Mouse (Mus musculus): ENCODE measurements around the gene Eno3. TPM values are rescaled to one million over a fixed set of nuclear protein-coding genes. Genes with fewer than 3 reads are reported as not detected.

Eno3 gene
- polyA plus RNA-seq, 1 experiment from 2014 or later, result 7.4 TPM

- H3K27ac ChIP-seq, result no peak overlapping the region
- no peaks in the 10 kb centered on the region for H3K36me3 ChIP-seq (ENCODE audit: poor library complexity, severe bottlenecking)
- H3K9ac ChIP-seq, result no peak overlapping the region
- no peaks in the 10 kb centered on the region for H3K4me1 ChIP-seq
- H3K4me2 ChIP-seq, result no peak overlapping the region
- no peaks in the 10 kb centered on the region for H3K27me3 ChIP-seq
- H3K9me3 ChIP-seq (replicated peaks), result no peaks in the 10 kb centered on the region
- 87% methylated on average over 4 of the region's 4 CpGs for WGBS
- no peak overlapping the region for H3K4me3 ChIP-seq
- no peak for ATAC-seq
Measured at GRCm38 (mm10) chr11:70626877-70627276, 30.1 kb upstream of the Eno3 start.

- Histone ChIP-seq H3K36me3 (ENCODE audit: poor library complexity, severe bottlenecking) (no peaks in the 10 kb centered on the region), H3K4me3 (no peak overlapping the region), H3K27ac (no peak overlapping the region), H3K9ac (no peak overlapping the region), H3K4me1 (no peaks in the 10 kb centered on the region), H3K27me3 (no peaks in the 10 kb centered on the region), H3K9me3 (replicated peaks) (no peaks in the 10 kb centered on the region), H3K4me2 (no peak overlapping the region)
- 87% methylated on average over 2 of the region's 2 CpGs for WGBS
- ATAC-seq, result no peak
Measured at GRCm38 (mm10) chr11:70628431-70628830, 28.6 kb upstream of the Eno3 start.

- no peaks in the 10 kb centered on the region for H3K4me1 ChIP-seq
- no peak overlapping the region for H3K27ac ChIP-seq
- ATAC-seq, result no peak
- no peaks in the 10 kb centered on the region for H3K36me3 ChIP-seq (ENCODE audit: poor library complexity, severe bottlenecking)
- no peaks in the 10 kb centered on the region for H3K9me3 ChIP-seq (replicated peaks)
- H3K4me3 ChIP-seq, result no peak overlapping the region
- no peak overlapping the region for H3K4me2 ChIP-seq
- no peaks in the 10 kb centered on the region for H3K27me3 ChIP-seq
- no peak overlapping the region for H3K9ac ChIP-seq
- WGBS, result 52% methylated on average over 5 of the region's 5 CpGs
Measured at GRCm38 (mm10) chr11:70629557-70629956, 27.4 kb upstream of the Eno3 start.

GRCm38 (mm10) chr11:70630129-70630528 lies 26.9 kb upstream of the Eno3 start:
- H3K9ac ChIP-seq, result no peak overlapping the region
- H3K4me1 ChIP-seq, result no peaks in the 10 kb centered on the region
- WGBS, result 72% methylated on average over 7 of the region's 7 CpGs
- H3K27me3 ChIP-seq, result no peaks in the 10 kb centered on the region
- H3K36me3 ChIP-seq (ENCODE audit: poor library complexity, severe bottlenecking), result no peaks in the 10 kb centered on the region
- H3K27ac ChIP-seq, result no peak overlapping the region
- no peak for ATAC-seq
- no peak overlapping the region for H3K4me3 ChIP-seq
- H3K9me3 ChIP-seq (replicated peaks), result no peaks in the 10 kb centered on the region
- H3K4me2 ChIP-seq, result no peak overlapping the region

DNA sequence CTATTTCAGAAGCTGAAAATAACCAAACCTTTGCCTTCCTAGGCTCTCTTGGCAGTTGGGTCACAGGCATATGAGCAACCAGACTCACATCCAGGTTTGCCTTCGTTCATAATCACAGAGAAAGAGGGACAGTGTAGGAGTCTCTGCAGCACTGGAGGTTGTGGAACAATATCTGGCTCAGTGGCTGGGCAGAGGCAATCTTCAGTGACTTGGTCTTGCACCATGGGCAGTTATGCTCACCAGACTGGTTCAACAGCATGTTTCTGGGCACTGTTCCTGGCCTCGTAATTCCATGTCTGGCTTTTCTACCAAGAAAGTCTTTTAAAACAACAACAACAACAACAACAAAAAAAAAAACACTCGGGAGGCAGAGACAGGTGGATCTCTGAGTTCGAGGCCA lies 21.4 kb upstream of the Eno3 start:
- no peaks in the 10 kb centered on the region for H3K27me3 ChIP-seq
- H3K4me3 ChIP-seq, result no peak overlapping the region
- H3K4me2 ChIP-seq, result no peak overlapping the region
- no peak overlapping the region for H3K9ac ChIP-seq
- 80% methylated on average over 4 of the region's 4 CpGs for WGBS
- H3K36me3 ChIP-seq (ENCODE audit: poor library complexity, severe bottlenecking), result no peaks in the 10 kb centered on the region
- no peak for ATAC-seq
- H3K4me1 ChIP-seq, result no peaks in the 10 kb centered on the region
- no peak overlapping the region for H3K27ac ChIP-seq
- H3K9me3 ChIP-seq (replicated peaks), result no peaks in the 10 kb centered on the region

DNA sequence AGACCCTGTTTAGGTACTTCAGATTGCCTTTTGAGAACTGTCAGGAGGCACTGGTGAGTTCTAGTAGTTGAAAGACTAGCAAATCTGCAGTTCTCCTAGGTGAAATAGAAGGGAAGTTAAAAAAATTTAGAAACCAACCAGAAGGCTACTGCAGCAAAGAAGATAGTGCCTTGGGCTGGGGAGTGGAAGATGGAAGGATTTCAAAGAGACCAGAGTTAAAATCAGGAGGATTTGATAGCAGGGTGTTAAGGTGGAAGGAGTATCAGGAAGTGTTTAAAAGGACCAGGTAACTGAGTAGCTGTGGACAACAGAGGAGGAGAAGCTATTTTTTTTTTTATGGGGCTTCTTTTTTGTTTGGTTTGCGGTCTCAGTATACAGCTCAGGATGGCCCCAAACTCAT lies 19.2 kb upstream of the Eno3 start:
- H3K27me3 ChIP-seq, result no peaks in the 10 kb centered on the region
- H3K36me3 ChIP-seq (ENCODE audit: poor library complexity, severe bottlenecking), result 0 out of 2 replicates have a peak, but pooled peaks cover 3% of the 10 kb centered on the region
- no peak overlapping the region for H3K4me2 ChIP-seq
- H3K4me3 ChIP-seq, result no peak overlapping the region
- H3K9ac ChIP-seq, result no peak overlapping the region
- no peaks in the 10 kb centered on the region for H3K9me3 ChIP-seq (replicated peaks)
- no peaks in the 10 kb centered on the region for H3K4me1 ChIP-seq
- H3K27ac ChIP-seq, result no peak overlapping the region
- 92% methylated on average over 1 of the region's 1 CpGs for WGBS
- no peak for ATAC-seq

DNA sequence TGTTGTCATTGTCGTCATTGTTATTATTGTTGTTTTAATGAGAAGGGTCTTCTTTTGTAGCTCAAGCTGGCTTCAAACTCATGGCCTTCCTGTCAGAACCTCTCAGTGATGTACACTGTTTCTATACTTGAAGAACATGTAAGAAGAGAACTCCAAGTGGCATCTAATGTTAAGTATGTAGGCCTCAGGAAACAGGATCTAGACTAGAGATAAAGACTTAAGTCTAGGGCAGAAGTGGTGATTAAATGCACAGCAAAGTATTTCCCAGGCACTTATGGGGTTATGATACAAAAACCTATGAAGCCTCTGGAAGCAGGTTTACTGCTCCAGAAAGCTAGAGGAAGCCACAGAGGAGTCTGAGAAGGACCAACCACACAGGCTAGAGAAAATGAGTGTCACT lies 18.7 kb upstream of the Eno3 start:
- H3K27ac ChIP-seq, result no peak overlapping the region
- H3K4me2 ChIP-seq, result no peak overlapping the region
- H3K27me3 ChIP-seq, result no peaks in the 10 kb centered on the region
- no peak overlapping the region for H3K9ac ChIP-seq
- H3K9me3 ChIP-seq (replicated peaks), result no peaks in the 10 kb centered on the region
- 0 out of 2 replicates have a peak, but pooled peaks cover 8% of the 10 kb centered on the region for H3K36me3 ChIP-seq (ENCODE audit: poor library complexity, severe bottlenecking)
- no peaks in the 10 kb centered on the region for H3K4me1 ChIP-seq
- ATAC-seq, result no peak
- WGBS, result 86% methylated on average over 1 of the region's 1 CpGs
- H3K4me3 ChIP-seq, result no peak overlapping the region

DNA sequence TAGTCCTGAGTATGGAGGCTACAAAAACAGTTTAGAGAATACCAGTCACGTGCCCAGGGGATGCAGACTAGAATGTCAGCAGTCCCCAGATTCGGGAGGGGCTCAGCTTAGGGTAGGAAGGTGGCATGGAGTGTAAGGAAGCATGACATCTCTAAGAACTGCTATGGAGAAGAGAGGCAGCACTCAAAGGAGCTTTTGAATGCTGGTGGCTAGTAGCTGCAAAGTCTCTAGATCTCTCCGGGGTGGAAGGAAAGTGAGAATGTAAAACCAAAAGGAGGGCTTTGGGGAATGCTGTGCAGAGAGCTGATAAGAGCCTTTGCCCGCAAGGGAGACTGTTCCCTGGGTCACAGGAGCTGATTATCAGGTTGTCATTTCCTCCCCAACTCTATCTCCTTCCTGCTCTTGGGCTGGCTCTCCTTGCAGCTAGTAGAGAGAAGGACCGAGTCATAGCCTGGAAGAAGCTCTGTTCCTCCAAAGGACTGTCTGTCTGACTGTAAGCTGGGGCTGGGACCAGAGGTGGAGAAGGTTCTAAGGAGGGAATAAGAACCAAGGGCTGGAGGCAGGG lies 18.2 kb upstream of the Eno3 start, which contains the start of gene Gp1ba:
TSS of gene Gp1ba (plus strand) at position 409 of the 565 bp plus-strand sequence.
- Histone ChIP-seq H3K9ac (no peak within 1 kb of the TSS), H3K27ac (no peak within 1 kb of the TSS), H3K4me3 (no peak within 1 kb of the TSS), H3K36me3 (ENCODE audit: poor library complexity, severe bottlenecking) (0 out of 2 replicates have a peak, but pooled peaks cover 13% of the 10 kb centered on the region), H3K9me3 (replicated peaks) (no peaks in the 10 kb centered on the region), H3K4me2 (no peak within 1 kb of the TSS), H3K27me3 (no peaks in the 10 kb centered on the region), H3K4me1 (no peaks in the 10 kb centered on the region)
- WGBS, result 62% methylated on average over 5 of the region's 5 CpGs
- ATAC-seq, result no peak

GRCm38 (mm10) chr11:70639976-70640375 lies 17.0 kb upstream of the Eno3 start:
- H3K4me1 ChIP-seq, result no peaks in the 10 kb centered on the region
- no peak overlapping the region for H3K9ac ChIP-seq
- no peaks in the 10 kb centered on the region for H3K9me3 ChIP-seq (replicated peaks)
- no peak for ATAC-seq
- no peak overlapping the region for H3K4me2 ChIP-seq
- no peak overlapping the region for H3K4me3 ChIP-seq
- peaks cover 24% of the 10 kb centered on the region for H3K36me3 ChIP-seq (ENCODE audit: poor library complexity, severe bottlenecking)
- H3K27me3 ChIP-seq, result no peaks in the 10 kb centered on the region
- 87% methylated on average over 8 of the region's 8 CpGs for WGBS
- no peak overlapping the region for H3K27ac ChIP-seq

- Histone ChIP-seq H3K9me3 (replicated peaks) (no peaks in the 10 kb centered on the region), H3K9ac (no peak overlapping the region), H3K4me3 (no peak overlapping the region), H3K36me3 (ENCODE audit: poor library complexity, severe bottlenecking) (peaks cover 30% of the 10 kb centered on the region), H3K4me1 (peaks cover 12% of the 10 kb centered on the region), H3K4me2 (no peak overlapping the region), H3K27me3 (no peaks in the 10 kb centered on the region), H3K27ac (no peak overlapping the region)
- 90% methylated on average over 7 of the region's 7 CpGs for WGBS
- ATAC-seq, result no peak
Measured at GRCm38 (mm10) chr11:70641241-70641640, 15.8 kb upstream of the Eno3 start.

DNA sequence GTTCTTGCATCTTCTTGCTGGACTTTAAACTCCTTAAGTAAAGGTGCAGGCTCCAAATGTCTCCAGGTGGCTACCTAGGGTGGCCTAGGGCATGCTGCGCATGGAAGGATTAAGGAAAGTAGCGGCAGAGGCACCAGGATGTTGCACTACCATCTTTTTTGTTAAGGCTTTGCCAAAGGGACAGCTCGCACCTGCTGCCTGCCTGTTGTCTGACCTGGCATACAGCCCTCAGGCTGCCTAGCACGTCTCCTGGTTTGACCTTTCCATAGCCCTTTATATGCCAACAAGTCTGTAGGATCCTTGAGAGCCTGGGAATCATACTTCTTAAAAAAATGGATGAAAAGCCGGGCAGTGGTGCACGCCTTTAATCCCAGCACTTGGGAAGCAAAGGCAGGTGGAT lies 14.0 kb upstream of the Eno3 start:
- peaks cover 20% of the 10 kb centered on the region for H3K4me1 ChIP-seq
- ATAC-seq, result no peak
- no peak overlapping the region for H3K27ac ChIP-seq
- no peak overlapping the region for H3K4me3 ChIP-seq
- no peak overlapping the region for H3K9ac ChIP-seq
- H3K4me2 ChIP-seq, result no peak overlapping the region
- peaks cover 30% of the 10 kb centered on the region for H3K36me3 ChIP-seq (ENCODE audit: poor library complexity, severe bottlenecking)
- H3K27me3 ChIP-seq, result no peaks in the 10 kb centered on the region
- 89% methylated on average over 6 of the region's 6 CpGs for WGBS
- no peaks in the 10 kb centered on the region for H3K9me3 ChIP-seq (replicated peaks)

DNA sequence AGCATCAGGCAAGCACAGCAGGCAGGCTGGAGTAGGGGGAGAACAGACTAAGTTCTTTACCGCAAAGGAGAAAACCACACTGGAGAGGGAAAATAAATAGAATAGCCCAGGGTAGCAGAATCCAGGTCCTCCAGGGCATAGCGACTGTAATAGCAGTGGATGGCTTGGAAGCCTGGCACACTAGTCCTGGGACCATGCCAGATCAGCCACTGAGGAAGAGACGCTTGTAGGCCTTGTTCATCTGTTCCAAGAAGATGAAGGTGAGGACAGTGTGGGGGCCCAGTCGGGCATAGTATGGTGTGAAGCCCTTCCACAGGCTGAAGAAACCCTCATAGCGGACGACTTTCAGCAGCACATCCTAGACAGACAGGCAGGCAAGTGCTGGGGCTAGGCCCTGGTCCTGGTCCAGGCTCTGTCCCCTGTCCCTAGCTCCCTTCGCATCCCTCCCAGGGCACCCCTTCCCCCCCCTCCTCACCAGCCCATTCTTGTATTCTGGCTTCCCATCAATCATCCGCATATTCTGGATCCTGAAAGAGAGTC lies 12.4 kb upstream of the Eno3 start:
- Histone ChIP-seq H3K4me3 (no peak overlapping the region), H3K4me2 (no peak overlapping the region), H3K9me3 (replicated peaks) (no peaks in the 10 kb centered on the region), H3K9ac (no peak overlapping the region), H3K36me3 (ENCODE audit: poor library complexity, severe bottlenecking) (peaks cover 44% of the 10 kb centered on the region), H3K27me3 (no peaks in the 10 kb centered on the region), H3K4me1 (peaks cover 36% of the 10 kb centered on the region), H3K27ac (no peak overlapping the region)
- WGBS, result 97% methylated on average over 8 of the region's 8 CpGs
- ATAC-seq, result no peak
